Mouse (Mus musculus): ENCODE measurements around the gene Dvl1.

The Dvl1 gene

DNA sequence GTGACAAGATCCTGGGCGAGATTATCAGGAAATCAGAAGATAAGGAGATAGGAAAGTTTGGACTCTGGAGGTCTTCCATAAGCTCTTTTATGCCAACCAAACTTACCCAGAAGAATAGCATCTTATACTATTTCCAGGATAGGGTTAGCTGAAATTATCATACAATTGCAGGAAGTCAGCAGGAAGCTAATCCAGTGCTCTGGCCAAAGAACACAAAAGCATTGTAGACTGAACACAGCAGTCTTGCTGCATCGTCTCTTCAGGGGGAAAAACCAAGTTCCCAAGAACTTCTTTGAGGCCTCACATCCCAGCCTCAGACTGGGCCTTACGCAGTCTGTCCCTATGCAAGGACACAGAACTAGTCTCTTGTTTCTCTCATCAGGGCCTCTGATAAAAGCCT is 36.4 kb downstream of the Dvl1 start:
- no peak for DNase-seq (ENCODE audit: low spot score)

- DNase-seq (ENCODE audit: low spot score): no peak
Observed at GRCm38 (mm10) chr4:155886330-155886729, 39.1 kb downstream of the Dvl1 start.

- no peak for DNase-seq (ENCODE audit: low spot score)
Observed at GRCm38 (mm10) chr4:155887674-155888073, 40.5 kb downstream of the Dvl1 start.

DNA sequence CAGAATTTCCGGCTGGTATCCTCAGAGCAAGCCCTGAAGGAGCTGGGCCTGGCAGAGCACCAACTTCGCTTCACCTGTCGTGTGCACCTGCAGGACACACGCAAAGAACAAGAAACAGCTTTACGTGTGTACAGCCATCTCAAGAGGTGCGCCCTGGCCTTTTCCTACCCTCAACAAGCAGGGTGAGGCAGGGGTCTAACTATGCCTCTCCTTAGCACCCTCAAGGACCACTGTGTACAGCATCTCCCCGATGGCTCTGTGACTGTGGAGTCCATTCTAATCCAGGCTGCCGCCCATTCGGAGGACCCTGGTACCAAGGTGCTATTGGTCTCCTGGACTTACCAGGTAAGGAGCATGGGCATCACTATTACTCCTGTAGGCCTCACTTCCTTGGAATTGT is 41.0 kb downstream of the Dvl1 start:
- DNase-seq (ENCODE audit: low spot score): no peak

DNA sequence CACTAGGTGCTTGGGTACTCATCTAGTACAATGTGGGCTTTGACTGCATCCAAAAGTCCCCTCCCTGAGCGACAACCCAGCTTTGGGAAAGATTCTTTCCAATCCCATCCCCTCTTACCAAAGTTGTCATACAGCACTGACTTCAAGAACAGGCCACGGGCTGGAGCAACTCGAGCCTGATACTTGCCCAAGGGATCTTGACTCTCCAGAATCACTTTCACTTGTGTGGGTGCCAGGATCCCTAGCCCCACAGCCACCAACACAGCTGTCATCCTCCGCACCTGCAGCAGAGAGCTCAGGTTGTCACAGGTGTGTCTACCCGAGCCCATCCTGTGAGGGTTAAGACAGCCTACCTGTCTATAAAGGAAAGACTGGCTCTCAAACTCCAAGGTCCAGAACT is 42.1 kb downstream of the Dvl1 start:
- no peak for DNase-seq (ENCODE audit: low spot score)

- no peak for DNase-seq (ENCODE audit: low spot score)
Observed at GRCm38 (mm10) chr4:155891011-155891471, 43.8 kb downstream of the Dvl1 start.

GRCm38 (mm10) chr4:155891551-155892001 is 44.4 kb downstream of the Dvl1 start, which contains the start of the genes Pusl1 and Acap3:
Gene Pusl1, minus strand, starts transcription at chr4:155891781.
Gene Acap3, plus strand, starts transcription at chr4:155891822.
- DNase-seq (ENCODE audit: low spot score): peak; percentile 95

GRCm38 (mm10) chr4:155892017-155892416 is 44.8 kb downstream of the Dvl1 start:
- DNase-seq (ENCODE audit: low spot score): peak; percentile 85

GRCm38 (mm10) chr4:155892438-155893211 is 45.4 kb downstream of the Dvl1 start:
- DNase-seq (ENCODE audit: low spot score): peak; percentile 21

- DNase-seq (ENCODE audit: low spot score): no peak
Observed at GRCm38 (mm10) chr4:155893212-155893690, 46.0 kb downstream of the Dvl1 start.

- peak; percentile 85 for DNase-seq (ENCODE audit: low spot score)
Observed at GRCm38 (mm10) chr4:155894311-155894881, 47.2 kb downstream of the Dvl1 start.

- DNase-seq (ENCODE audit: low spot score): peak; percentile 55
Observed at GRCm38 (mm10) chr4:155895216-155895615, 48.0 kb downstream of the Dvl1 start.

GRCm38 (mm10) chr4:155895826-155896225 is 48.6 kb downstream of the Dvl1 start:
- DNase-seq (ENCODE audit: low spot score): no peak

DNA sequence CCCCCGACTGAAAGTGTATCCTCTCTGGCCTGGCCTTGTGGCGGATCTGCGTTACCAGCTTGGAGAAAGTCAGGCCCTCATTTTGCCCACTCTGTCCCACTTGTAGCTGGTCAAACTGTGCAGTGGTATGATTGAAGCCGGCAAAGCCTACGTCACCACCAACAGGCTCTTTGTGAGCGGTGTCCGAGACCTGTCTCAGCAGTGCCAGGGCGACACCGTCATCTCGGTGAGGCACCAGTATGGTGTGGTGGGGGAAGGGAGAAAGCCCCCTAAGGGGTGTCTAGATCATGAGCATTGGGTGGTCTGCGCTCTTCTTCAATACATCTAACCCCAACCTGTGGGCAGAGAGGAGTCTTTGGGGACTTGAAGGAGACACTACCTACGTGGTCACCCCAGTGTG is 49.3 kb downstream of the Dvl1 start:
- no peak for DNase-seq (ENCODE audit: low spot score)

- DNase-seq (ENCODE audit: low spot score): no peak
Observed at GRCm38 (mm10) chr4:155898318-155898717, 51.1 kb downstream of the Dvl1 start.

DNA sequence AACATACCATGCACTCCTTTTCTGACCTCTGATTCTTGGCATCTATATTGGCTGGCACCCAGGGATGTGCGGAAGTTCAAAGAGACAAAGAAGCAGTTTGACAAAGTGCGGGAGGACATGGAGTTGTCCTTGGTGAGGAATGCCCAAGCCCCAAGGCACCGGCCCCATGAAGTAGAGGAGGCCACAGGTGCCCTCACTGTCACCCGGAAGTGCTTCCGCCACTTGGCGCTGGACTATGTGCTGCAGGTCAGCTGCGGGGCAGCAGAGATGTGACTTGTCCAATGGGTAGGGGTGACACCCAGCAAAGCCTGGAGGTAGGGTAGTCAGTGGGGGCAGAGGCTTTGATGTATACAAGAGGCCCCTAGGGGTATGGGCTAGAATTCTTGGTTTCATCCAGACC is 52.2 kb downstream of the Dvl1 start:
- DNase-seq (ENCODE audit: low spot score): no peak

DNA sequence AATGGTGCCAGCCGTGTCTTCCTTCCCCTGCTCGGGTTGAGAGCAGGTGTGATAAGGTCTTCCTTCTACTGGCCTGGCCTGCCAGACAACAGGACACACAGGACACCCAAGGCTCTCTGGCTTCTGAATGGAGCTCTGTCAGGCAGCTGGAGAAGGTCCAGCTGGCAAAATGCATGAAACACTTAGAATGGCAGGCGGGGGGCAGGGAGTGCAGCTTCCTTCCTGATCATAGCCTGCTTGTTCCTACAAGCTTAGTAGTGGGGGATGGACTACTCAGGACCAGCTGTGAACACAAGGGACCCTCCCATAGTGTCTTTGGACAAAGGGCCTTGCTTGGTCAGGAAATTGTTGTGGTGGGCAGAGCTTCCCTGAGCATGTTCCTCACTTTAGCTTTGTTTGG is 54.0 kb downstream of the Dvl1 start:
- peak; percentile 58 for DNase-seq (ENCODE audit: low spot score)

GRCm38 (mm10) chr4:155903246-155903645 is 56.0 kb downstream of the Dvl1 start:
- no peak for DNase-seq (ENCODE audit: low spot score)

GRCm38 (mm10) chr4:155904318-155905102 is 57.3 kb downstream of the Dvl1 start:
- no peak for DNase-seq (ENCODE audit: low spot score)

DNA sequence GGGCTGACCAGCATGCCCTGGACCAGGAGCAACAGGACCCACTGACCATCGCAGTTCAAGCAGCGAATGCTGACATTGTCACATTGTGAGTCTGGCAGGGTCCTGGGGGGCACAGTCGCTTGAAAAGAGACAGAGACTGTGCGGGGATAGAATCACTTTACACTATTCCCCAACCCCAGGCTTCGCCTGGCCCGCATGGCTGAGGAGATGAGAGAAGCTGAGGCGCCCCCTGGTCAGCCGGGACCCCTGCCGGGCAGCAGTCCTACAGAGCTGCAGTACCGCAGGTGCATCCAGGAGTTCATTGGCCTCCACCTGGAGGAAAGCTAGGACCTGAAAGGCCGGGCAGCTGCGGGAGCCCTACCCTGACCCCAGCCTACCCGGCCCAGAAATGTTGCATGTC is 58.4 kb downstream of the Dvl1 start:
- no peak for DNase-seq (ENCODE audit: low spot score)

GRCm38 (mm10) chr4:155906125-155906524 is 58.9 kb downstream of the Dvl1 start:
- DNase-seq (ENCODE audit: low spot score): no peak

DNA sequence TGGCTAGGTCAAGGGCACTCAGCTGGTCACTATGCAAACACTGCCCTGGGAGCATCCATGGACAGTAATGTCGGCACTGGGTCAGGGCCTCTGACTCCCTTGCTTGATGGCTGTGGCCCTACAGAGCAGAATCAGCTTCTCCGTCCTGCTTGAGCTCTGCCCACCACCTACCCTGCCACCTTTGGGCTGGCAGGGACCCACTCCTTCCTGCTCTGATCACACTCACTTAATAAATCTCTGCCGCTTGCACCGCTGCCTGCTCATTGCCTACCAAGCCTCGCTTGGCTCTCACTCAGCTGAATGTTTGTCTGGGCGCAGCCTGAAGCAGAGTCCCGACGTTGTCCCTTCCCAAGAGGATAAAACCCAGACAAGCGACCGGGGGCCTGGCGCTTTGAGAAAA is 59.8 kb downstream of the Dvl1 start:
- DNase-seq (ENCODE audit: low spot score): no peak

- DNase-seq (ENCODE audit: low spot score): no peak
Observed at GRCm38 (mm10) chr4:155908281-155908680, 61.1 kb downstream of the Dvl1 start.

Measured in lung, postnatal 25 days (tissue).